Mouse (Mus musculus): ENCODE results near the gene Endod1.

Endod1 gene

DNA sequence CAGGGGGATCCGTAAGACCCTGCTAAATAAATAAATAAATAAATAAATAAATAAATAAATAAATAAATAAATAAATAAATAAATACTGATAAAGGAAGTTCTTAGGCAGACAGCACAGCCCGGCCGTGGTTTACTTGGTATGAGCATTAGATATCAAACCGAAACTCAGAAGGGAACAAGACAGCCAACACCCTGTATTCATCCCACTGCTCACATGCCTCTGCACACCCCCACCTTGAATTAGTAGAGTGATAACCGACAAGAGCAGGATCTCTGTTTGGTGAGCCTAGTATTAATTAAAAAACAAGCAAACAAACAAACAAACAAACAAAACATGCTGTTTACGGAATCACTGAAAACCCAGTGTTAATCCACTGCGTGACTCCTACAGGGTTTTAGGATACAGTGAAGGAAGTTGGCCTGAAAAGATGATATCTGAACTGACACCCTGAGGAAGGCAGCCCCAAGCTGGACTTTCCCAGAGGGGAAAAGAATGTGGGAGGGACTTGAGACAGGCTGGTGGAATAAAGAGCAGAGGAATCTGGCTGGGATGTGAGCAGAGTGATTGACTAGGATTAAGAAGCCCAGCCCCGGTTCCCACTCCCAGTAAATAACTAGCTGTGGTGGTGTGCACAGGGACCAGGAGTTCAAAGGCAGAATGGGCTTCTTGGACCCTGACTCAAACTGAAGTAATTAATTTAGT, at the start of gene Endod1:
Gene Endod1, minus strand, starts transcription at position 155 of the 703 bp plus-strand sequence.
- peak in 1 of 2 experiments; percentile 9 for DNase-seq (ENCODE audit: low spot score in 2 of 2)

DNA sequence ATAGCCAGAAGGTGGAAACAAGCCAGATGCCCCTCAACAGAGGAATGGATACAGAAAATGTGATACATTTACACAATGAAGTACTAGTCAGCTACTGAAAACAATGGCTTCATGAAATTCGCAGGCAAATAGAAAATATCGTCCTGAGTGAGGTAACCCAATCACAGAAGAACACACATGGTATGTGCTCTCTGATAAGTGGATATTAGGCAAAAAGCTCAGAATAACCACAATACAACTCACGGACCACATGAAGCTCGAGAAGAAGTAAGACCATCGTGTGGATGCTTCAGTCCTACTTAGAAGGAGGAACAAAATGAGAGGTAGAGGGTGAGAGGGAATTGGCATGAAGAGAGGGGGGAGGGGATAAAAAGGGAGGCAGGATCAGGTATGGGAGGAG, 27.8 kb upstream of the Endod1 start:
- no peak for DNase-seq (ENCODE audit: low spot score in 2 of 2)

DNA sequence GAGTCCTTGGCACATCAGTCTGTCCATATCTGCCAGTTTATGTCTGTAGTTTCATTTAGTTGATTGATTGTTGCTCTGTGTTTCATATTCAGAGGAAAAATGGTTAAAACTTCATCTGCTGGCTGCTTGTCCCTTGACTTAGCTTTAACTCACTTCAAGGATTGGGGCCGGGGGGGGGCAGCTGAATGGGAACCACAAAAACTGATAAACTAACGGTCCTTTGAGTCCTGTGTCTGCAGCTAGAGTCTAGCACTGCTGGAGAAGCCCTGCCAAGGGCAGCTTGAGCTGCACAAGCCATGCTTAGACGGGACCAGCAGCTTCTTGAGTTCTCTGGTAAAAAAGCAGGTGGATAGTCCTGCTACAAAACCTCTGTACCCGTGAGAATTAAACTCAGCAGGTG, 26.7 kb upstream of the Endod1 start:
- DNase-seq (ENCODE audit: low spot score in 2 of 2), result no peak

DNA sequence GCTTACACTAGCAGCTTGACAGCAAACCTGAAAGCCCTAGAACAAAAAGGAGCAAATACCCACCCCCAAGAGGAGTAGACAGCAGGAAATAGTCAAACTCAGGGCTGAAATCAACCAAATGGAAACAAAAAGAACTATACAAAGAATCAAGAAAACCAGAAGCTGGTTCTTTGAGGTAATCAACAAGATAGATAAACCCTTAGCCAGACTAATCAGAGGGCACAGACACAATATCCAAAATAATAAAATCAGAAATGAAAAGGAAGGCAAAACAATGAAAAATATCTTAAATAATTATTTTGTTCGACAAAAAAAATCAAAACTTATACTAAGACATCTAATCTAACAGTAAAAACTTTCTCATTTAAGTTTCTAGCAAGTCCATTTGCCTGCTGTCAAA, 24.7 kb upstream of the Endod1 start:
- no peak for DNase-seq (ENCODE audit: low spot score in 2 of 2)

DNA sequence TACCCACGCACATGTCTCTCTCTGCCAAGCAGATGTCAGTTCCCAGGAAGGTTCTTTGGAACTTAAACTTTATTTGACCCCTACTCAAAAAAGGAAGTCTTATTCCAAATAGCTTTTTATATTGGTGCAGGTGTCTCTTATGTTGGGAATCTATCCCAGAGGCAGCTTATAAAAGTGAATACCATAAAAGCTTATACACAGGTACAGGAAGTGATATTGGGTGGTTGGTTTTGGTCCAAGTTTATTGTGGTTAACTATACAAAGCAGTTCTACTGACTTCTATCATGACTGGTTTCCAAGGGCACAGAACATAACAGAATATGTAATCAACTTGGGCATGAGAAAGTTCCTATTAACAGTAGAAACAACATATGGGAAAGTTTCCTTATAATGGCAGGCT, 20.8 kb upstream of the Endod1 start:
- DNase-seq (ENCODE audit: low spot score in 2 of 2), result no peak

DNA sequence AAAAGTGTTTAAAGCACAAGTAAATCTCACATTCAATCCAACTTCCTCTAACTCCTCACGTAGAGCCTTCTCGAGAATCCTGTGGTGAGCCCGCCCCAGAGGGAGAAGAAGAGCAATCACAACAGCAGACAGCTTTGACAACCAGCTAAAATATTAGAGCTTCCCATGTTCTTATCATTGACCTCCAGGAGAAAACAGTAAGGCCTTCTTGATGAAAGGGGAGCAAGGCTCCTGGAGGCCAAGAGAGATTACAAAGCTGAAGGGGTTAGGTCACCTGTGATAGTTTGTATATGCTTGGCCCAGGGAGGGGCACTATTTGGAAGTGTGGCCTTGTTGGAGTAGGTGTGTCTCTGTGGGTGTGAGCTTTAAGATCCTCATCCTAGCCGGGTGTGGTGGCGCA, 19.1 kb upstream of the Endod1 start:
- no peak for DNase-seq (ENCODE audit: low spot score in 2 of 2)

DNA sequence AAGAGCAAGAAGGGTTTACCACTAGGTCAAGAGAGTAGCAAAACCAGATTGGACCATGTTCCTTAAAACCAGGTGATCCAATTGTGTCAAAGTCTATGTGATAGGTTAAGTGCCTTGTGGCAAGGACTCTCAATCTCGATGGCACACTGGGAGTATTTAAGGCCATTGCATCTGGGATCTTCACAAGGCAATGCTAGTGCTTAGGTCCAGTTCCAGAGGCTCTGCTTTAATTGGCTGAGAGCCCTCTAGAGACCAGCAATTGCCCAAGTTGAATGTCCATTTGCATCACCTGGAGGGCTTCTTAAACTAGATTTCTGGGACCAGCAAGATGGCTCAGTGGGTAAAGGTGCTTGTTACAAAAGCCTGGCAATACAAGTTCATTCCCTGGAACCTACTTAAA, 17.6 kb upstream of the Endod1 start:
- no peak for DNase-seq (ENCODE audit: low spot score in 2 of 2)

DNA sequence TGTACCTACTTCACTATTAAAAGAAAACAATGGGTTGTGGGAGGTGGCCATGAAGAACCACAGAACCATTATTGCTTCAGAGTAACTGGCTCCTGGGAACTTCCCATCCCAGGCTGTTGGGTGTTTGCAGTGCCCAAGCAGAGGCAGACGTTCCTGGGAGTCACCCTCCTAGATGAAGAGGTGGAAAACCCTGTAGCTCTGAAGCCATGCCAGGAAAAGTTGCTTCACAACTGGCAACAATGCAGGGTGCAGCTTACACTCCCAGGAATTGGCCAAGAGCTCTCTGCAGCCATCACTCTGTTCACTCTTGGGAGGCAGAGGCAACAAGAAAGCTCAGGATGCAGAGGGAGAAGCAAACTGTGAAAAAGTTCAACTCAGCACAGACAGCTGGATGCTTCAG, 16.8 kb upstream of the Endod1 start:
- peak in 1 of 2 experiments; percentile 37 for DNase-seq (ENCODE audit: low spot score in 2 of 2)

DNA sequence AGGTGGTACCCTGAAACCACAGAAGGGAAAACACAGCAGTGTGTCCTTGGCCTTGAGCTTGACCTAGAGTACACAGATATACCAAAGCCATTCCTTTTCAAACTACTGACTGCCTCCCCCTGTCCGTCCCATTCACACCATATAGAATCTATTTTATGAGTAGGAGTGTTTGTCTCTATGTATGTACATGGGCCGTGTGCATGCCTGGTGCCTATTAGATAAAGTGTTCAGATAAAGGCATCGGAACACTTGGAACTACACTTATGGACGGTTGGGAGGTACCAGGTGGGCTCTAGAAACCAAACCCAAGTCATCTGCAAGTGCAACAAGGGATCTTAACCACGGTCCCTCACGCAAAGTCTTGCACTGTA, 16.1 kb upstream of the Endod1 start:
- no peak for DNase-seq (ENCODE audit: low spot score in 2 of 2)

DNA sequence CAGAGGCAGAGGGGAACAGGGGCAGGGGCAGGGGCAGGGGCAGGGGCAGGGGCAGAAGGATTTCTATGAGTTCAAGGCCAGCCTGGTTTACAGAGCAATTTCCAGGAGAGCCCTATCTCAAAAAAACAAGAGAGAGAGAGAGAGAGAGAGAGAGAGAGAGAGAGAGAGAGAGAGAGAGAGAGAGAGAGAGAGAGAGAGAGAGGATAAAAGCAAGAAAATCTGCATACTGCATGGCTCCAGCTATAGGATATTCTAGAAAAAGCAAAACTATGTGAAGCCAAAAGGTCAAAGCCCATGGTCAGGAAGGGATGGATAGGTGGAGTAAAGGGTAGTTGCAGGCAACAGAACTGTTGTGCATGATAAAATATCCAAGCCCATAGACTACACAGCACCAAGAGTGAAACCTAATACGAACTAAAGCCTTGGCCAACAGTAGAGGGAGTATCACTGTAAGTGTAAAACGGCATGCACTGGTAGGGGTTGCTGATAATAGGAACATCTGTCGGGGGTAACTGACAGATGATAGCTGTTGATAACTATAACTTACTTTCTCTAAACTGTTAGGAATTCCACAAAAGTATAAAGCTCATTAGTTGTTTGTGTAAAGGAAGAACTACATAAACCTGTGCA, 15.6 kb upstream of the Endod1 start:
- no peak for DNase-seq (ENCODE audit: low spot score in 2 of 2)

DNA sequence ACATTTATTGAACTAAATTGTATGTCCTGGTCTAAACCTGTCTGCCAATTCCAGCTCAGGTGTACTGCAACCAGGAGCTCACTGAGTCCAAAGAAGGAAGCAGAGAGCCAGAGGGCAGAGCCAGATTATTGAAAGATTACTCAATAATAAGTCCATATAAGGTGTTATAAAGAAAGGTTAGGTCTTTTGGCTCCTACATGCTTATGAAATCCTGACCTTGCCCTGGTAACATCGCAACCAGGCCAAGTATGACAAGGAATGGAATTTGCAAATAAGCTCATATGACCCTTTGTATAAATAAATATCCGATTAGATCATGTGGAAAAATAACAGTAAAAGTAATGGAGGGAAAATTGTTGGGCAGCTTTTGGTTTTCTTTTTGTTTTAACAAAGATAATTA, 14.8 kb upstream of the Endod1 start:
- no peak for DNase-seq (ENCODE audit: low spot score in 2 of 2)

DNA sequence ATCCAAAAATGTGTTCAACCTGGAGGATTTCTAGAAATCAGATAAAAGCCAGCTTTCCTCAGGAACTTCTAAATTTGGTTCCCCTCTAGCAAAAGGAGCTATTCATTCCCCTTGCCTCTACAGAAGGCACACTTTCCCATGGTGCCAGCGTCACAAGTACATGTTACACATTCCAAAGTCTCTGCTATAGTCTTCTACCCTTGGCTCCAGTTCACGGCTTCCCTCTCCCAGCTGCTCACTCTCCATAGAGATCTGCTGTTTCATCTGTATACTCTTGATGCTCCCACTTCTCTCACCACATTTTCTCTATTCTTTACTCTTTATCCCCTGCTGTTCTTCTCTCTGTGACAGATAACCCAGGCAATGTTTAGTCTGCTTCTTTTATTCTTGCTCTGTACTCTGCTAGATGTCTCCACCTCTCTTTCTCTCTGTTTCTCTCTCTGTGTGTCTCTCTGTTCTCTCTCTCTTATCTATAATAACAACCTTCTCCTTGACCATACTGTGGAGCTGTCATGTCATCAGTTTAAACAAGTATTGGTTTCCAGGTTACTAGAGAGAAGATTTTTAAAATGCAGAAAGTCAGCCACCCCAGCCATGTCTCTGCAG, 13.8 kb upstream of the Endod1 start:
- no peak for DNase-seq (ENCODE audit: low spot score in 2 of 2)

DNA sequence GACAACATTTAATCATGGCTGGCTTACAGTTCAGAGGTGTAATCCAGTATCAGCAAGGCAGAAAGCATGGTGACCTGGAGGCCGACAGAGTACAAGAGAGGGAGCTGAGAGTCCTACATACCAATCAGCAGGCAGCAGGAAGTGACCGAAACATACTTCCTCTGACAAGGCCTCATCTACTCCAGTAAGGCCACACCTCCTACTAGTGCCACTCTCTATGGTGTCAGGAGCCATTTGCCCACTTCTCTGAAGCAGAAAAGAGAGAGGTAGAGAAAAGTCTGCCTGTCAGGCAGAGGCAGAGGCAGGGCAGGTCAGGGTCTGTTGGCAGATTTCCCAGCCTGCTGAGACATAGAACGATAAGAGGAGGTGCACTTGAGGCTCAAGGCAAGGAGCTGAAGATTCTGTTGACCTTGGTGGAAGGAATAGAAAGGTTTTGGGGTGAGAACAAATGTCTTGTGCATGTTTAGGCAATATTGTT, 10.6 kb upstream of the Endod1 start:
- DNase-seq (ENCODE audit: low spot score in 2 of 2), result no peak

DNA sequence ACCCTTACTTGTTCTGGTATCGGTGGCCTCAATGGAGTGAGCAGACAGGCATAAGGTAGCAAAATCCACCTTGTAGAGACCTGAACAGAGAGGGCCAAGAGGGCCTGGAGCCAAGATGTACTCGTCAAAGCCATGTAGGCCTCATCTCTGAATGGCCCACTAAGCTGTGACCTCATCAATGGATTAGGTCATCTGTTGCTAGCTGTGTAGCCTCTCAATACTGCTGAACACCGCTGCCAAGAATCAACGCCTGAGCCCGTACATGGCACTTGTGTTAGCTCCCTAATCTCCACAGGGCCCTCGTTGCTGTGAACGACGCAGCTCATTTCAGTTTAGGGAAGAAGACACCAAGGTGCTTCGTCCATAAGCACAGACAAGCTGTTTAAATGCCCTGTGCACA, 10.0 kb upstream of the Endod1 start:
- DNase-seq (ENCODE audit: low spot score in 2 of 2), result no peak

DNA sequence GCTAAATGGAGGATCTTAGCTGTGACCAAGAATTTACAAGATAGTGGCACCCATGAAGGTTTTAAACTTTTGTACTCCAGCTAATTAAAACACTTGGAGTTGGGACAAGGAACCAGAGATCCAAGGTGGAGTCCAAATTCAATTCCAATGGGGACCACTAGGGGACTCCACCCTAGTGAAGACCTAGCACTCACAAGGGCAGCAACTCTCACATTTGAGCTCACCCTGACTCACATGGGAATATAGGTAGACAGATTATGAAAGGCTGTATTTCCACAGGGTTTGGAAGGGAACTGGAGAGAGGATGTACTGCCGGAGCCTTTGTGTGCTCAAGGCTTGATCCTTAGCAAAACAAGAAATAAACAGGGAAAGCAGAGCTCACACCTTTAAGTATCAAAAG, 9.0 kb upstream of the Endod1 start:
- DNase-seq (ENCODE audit: low spot score in 2 of 2), result no peak

DNA sequence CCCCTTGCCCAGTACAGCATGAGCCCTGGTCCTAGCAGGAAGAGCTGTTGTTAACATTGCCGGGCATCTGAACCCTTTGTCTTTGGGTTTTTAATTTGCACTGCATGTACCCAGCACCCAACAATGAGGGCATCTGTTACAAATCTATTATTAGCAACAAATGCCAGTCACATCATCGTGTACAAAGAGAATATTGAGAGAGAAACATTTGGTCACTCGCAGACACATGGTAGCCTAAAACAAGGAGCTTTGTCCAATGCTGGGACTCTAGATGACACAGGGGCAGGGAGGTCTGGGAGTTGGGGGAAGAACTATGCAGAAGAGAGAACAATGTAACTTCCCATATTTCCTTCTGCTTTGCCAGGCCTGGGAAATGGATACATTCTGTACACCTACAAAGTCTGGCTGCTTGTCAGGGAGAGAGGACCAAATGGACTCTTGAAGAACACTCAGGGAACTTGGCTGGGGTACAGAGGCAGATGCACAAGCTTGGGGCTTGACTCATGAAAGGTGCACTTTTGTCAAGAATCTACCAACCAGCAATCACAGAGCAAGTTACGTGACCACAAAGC, 7.8 kb upstream of the Endod1 start:
- DNase-seq (ENCODE audit: low spot score in 2 of 2), result no peak

DNA sequence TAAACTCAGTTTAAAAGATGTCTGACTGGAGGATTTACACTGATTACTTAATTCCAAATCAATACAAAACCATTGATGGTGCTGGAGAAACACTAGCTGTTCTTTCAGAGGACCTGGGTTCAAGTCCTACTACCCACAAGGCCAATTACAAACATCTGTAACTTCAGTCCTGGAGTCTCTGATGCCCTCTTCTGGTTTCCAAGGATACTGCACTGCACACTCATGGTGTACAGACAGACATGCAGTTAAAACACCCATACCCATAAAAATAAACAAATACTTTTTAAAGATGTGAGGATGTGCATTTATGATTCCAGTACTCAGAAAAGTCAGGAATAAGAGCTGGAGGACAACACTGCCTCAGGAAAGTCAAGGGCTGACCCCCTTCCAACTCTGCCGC, 6.7 kb upstream of the Endod1 start:
- no peak for DNase-seq (ENCODE audit: low spot score in 2 of 2)

DNA sequence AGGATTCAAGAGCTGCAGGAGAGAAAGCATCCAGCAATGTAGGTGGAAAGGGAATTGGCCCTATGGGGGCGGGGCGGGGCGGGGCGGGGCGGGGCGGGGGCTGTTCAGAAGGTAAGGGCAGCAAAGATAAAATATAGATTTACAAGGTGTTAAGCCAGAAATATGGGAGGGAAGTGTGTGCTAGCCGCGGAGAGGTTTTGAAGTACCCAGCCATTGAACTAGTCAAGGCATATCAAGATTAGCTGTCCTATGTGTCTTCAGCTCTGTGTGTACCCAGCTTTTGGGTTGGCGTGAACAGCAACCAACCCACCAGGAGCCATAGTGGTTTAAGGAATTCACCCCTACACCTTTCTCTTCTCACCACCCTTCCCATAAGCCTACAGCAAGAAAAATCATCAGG, 5.5 kb upstream of the Endod1 start:
- DNase-seq (ENCODE audit: low spot score in 2 of 2), result no peak

DNA sequence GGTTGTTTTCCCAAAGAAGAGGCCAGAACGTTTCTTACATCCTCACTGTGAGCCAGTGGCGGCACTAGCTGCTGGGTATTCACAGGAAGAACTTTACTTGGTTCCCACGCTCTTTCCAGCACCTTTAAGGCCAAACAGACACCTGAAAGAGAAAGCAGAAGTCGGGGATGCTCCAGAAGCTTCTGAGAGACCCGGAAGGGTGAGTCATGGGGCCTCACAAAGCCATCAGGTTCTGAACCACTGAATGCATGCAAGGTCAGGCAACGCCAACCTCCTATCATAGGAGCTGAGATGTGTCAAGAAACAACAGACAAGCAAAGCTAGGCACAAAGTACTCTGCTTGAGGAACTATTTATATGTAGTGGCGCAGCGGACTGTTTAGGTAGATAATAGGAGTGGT, 4.4 kb upstream of the Endod1 start:
- DNase-seq (ENCODE audit: low spot score in 2 of 2), result no peak

DNA sequence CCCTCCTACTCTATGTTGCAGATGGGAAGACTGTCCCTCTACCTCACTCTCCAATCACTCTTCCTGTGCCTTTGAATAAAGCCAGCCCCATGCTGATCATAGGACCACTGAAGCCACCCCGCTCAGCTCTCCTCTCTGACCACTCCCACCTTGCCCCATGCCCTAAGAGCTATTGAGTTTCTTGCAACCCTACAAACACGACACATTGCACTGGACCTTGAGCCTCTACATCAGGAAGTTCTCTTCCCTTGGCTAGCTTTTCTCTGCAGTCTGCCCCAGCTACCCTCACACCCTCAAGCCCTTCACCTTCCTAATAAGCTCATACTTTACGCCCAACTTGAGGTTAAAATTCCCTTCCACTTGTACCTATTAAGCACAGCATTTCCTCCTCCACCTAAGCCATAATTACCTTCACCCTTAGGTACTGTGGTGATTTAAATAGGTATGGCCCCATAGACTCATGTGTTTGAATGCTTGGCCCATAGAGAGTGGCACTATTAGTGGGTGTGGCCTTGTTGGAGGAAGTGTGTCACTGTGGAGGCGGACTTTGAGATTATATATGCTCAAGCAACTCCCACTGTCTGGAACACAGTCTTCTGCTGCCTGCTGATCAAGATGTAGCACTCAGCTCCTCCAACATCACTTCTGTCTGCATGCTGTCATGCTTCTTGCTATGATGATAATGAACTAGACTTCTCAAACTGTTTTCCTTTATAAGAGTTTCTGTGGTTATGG, 2.0 kb upstream of the Endod1 start:
- DNase-seq (ENCODE audit: low spot score in 2 of 2), result no peak

DNA sequence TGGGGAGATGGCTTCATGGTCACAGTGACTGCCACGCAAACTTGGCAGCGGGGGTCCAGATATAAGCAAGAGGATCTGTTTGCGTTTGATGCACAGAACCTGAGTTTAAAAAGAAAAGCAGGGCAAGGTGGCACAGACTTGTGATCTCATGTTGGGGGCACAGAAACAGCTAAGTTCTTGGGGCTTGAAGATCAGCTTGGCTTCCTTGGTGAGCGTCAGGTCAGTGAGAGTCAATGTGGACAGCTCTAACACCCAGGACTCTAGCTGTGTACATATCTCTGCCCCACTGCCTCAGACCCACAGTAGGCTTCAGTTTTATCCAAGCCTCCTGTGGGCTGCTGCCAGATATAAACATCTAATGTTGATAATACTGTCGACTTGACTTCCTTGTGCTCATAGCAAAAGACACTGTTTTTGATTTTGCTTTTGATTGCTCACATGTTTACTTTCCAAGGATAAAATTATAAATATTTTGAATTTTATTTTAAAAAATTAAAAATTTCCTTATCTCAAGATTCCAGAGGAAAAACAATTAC, 1.0 kb upstream of the Endod1 start:
- DNase-seq (ENCODE audit: low spot score in 2 of 2), result no peak

Measured in urinary bladder, postnatal 36 days (tissue).